Mouse (Mus musculus): ENCODE measurements around the gene Polr3h. TPM values are rescaled to one million over a fixed set of nuclear protein-coding genes. Genes with fewer than 3 reads are reported as not detected.

Gene Polr3h
- total and polyA plus RNA-seq, 3 experiments = 40.5 to 224 (median 59.3) TPM

GRCm38 (mm10) chr15:81969173-81969572, 43.1 kb upstream of the Polr3h start (continued):
- TF ChIP-seq ZC3H11A (IDR thresholded peaks at IDR 0.05; ENCODE audit: low read depth, low read length) (no peak), GABPA (IDR thresholded peaks at IDR 0.05; ENCODE audit: insufficient replicate concordance, low read depth, low read length) (no peak), ZKSCAN1 (IDR thresholded peaks at IDR 0.05; ENCODE audit: borderline replicate concordance, low read depth, low read length) (no peak), MAZ (IDR thresholded peaks at IDR 0.05; ENCODE audit: low read depth, low read length) (no peak), CHD2 (IDR thresholded peaks at IDR 0.05; ENCODE audit: low read length) (0 out of 2 replicates have a peak, but pooled peaks have one; percentile 21), MXI1 (IDR thresholded peaks at IDR 0.05; ENCODE audit: low read depth, low read length) (peak; percentile 81), UBTF (IDR thresholded peaks at IDR 0.05; ENCODE audit: low read depth, low read length) (no peak), MEF2A (IDR thresholded peaks at IDR 0.05; ENCODE audit: borderline replicate concordance, low read depth, low read length) (no peak), JUND (conservative IDR thresholded peaks at IDR 0.05; ENCODE audit: low read depth, low read length) (no peak), RCOR1 (conservative IDR thresholded peaks at IDR 0.05; ENCODE audit: low read depth, low read length) (no peak), CTCF (conservative IDR thresholded peaks at IDR 0.05 in 1 of 2, IDR thresholded peaks at IDR 0.05 in 1 of 2; ENCODE audit: low read depth in 2 of 2, low read length in 2 of 2) (no peak), SMC3 (IDR thresholded peaks at IDR 0.05; ENCODE audit: low read depth, low read length) (no peak), SIN3A (IDR thresholded peaks at IDR 0.05; ENCODE audit: low read length) (no peak), HCFC1 (IDR thresholded peaks at IDR 0.05; ENCODE audit: low read depth, low read length) (no peak), CHD1 (IDR thresholded peaks at IDR 0.05; ENCODE audit: low read depth, low read length) (no peak), RAD21 (IDR thresholded peaks at IDR 0.05; ENCODE audit: low read depth, low read length) (no peak), USF2 (conservative IDR thresholded peaks at IDR 0.05; ENCODE audit: low read depth, low read length) (no peak), USF1 (IDR thresholded peaks at IDR 0.05; ENCODE audit: low read depth, low read length) (no peak), NELFE (IDR thresholded peaks at IDR 0.05; ENCODE audit: low read depth, low read length) (0 out of 2 replicates have a peak, but pooled peaks have one; percentile 14)

GRCm38 (mm10) chr15:81968447-81968846, 42.4 kb upstream of the Polr3h start:
- Histone ChIP-seq H3K27ac (ENCODE audit: insufficient read depth, low read depth) (peak overlapping the region; percentile 72), H3K79me2 (replicated peaks; ENCODE audit: control insufficient read depth, extremely low read depth, insufficient read depth, poor library complexity, severe bottlenecking) (no peaks in the 10 kb centered on the region), H3K9me3 (replicated peaks; ENCODE audit: low read length) (peaks cover 3% of the 10 kb centered on the region), H3K9ac (ENCODE audit: insufficient read depth, low read depth) (peak overlapping the region; percentile 20; the same call in 1 of the 2 replicates), H3K27me3 (replicated peaks) (no peaks in the 10 kb centered on the region), H3K4me3 (replicated peaks in 1 of 3; ENCODE audit: low read depth in 2 of 3, low read length in 2 of 3, poor library complexity in 1 of 3) (no peak overlapping the region), H3K4me1 (ENCODE audit: control insufficient read depth in 1 of 2, insufficient read depth in 2 of 2) (peaks cover 26 to 54% of the 10 kb centered on the region in 2 experiments), H3K36me3 (replicated peaks in 1 of 2; ENCODE audit: control insufficient read depth in 1 of 2, insufficient read depth in 1 of 2, low read length in 1 of 2) (no peaks in the 10 kb centered on the region), H3K4me2 (ENCODE audit: insufficient read depth, low read depth, poor library complexity, severe bottlenecking) (peak overlapping the region; percentile 34)
- in situ Hi-C loops (cut with MboI; ENCODE audit: low pct_ligation_motif_present, low pct_unique_long_range_greater_than_20kb, low sequenced_read_pairs) = no loop called here
- dilution Hi-C loops (cut with MboI; ENCODE audit: extremely low pct_ligation_motif_present, extremely low pct_unique_long_range_greater_than_20kb, low sequenced_read_pairs) = no loop called here
- no peak for DNase-seq (ENCODE audit: extremely low read depth)
- TF ChIP-seq MAFK (IDR thresholded peaks at IDR 0.05; ENCODE audit: insufficient replicate concordance, low read length) (no peak), ZNF384 (IDR thresholded peaks at IDR 0.05; ENCODE audit: low read depth, low read length) (peak; percentile 56; the same call in 1 of the 2 replicates), MAZ (IDR thresholded peaks at IDR 0.05; ENCODE audit: low read depth, low read length) (0 out of 2 replicates have a peak, but pooled peaks have one; percentile 5), ZMIZ1 (IDR thresholded peaks at IDR 0.05; ENCODE audit: low read depth, low read length) (0 out of 2 replicates have a peak, but pooled peaks have one; percentile 9), EP300 (IDR thresholded peaks at IDR 0.05; ENCODE audit: low read length) (0 out of 2 replicates have a peak, but pooled peaks have one; percentile 9)

Measured in CH12.LX (cell line).